Mouse (Mus musculus): Measurements from ENCODE around the gene Col24a1. TPM values are rescaled to one million over a fixed set of nuclear protein-coding genes. Genes with fewer than 3 reads are reported as not detected.

Col24a1 gene
- polyA plus RNA-seq, 1 experiment from 2014 or later: 0.10 TPM

- POLR2A ChIA-PET: interaction anchor here (1.1 kb wide), 1 partner anchor 13 kb away, joined by 3 read pairs; no protein-coding TSS in a partner anchor
- CTCF ChIA-PET: interaction anchor here (0.9 kb wide), 1 partner anchor 15 kb away, joined by 3 read pairs; no protein-coding TSS in a partner anchor
- no peak for TF ChIP-seq CTCF (IDR thresholded peaks at IDR 0.05)
- H3K27me3 ChIP-seq: peaks cover 3% of the 10 kb centered on the region
- in situ Hi-C loops (cut with MboI; ENCODE audit: low pct_unique_long_range_greater_than_20kb): no loop called here
- ATAC-seq (no peak), DNase-seq (ENCODE audit: low read depth, low spot score) (no peak)
Observed at GRCm38 (mm10) chr3:145293623-145294307, 1.5 kb downstream of the Col24a1 start.

- ATAC-seq: no peak
- no peak for TF ChIP-seq CTCF (IDR thresholded peaks at IDR 0.05)
- in situ Hi-C loops (cut with MboI; ENCODE audit: low pct_unique_long_range_greater_than_20kb): no loop called here
- CTCF ChIA-PET: no interaction called here
- POLR2A ChIA-PET: no interaction called here
- H3K27me3 ChIP-seq: no peaks in the 10 kb centered on the region
- DNase-seq (ENCODE audit: low read depth, low spot score): no peak
Observed at GRCm38 (mm10) chr3:145299980-145300591, 7.8 kb downstream of the Col24a1 start.

GRCm38 (mm10) chr3:145305311-145305710, 13.0 kb downstream of the Col24a1 start:
- in situ Hi-C loops (cut with MboI; ENCODE audit: low pct_unique_long_range_greater_than_20kb): no loop called here
- TF ChIP-seq CTCF (IDR thresholded peaks at IDR 0.05): no peak
- DNase-seq (ENCODE audit: low read depth, low spot score): no peak

GRCm38 (mm10) chr3:145307209-145307608, 14.9 kb downstream of the Col24a1 start:
- TF ChIP-seq CTCF (IDR thresholded peaks at IDR 0.05): no peak
- H3K27me3 ChIP-seq: peaks cover 3% of the 10 kb centered on the region
- DNase-seq (ENCODE audit: low read depth, low spot score) (peak; percentile 58), ATAC-seq (peak; percentile 57)
- ChIA-PET CTCF (interaction anchor here (0.9 to 1.3 kb wide), 3 partner anchors 10 to 106 kb away, joined by 3 to 4 read pairs (median 4); no protein-coding TSS in a partner anchor), POLR2A (interaction anchor here (1.4 kb wide), 1 partner anchor 13 kb away, joined by 3 read pairs; no protein-coding TSS in a partner anchor)
- in situ Hi-C loops (cut with MboI; ENCODE audit: low pct_unique_long_range_greater_than_20kb): no loop called here

More at GRCm38 (mm10) chr3:145305311-145305710, 13.0 kb downstream of the Col24a1 start:
- CTCF ChIA-PET: no interaction called here
- H3K27me3 ChIP-seq: peaks cover 3% of the 10 kb centered on the region
- ATAC-seq: no peak
- POLR2A ChIA-PET: no interaction called here

- no peak for ATAC-seq
- peaks cover 4% of the 10 kb centered on the region for H3K27me3 ChIP-seq
- ChIA-PET POLR2A (interaction anchor here (1.4 kb wide), 1 partner anchor 10 kb away, joined by 3 read pairs; no protein-coding TSS in a partner anchor), CTCF (no interaction called here)
- in situ Hi-C loops (cut with MboI; ENCODE audit: low pct_unique_long_range_greater_than_20kb): no loop called here
- TF ChIP-seq CTCF (IDR thresholded peaks at IDR 0.05): no peak
- DNase-seq (ENCODE audit: low read depth, low spot score): no peak
Observed at GRCm38 (mm10) chr3:145320587-145321274, 28.5 kb downstream of the Col24a1 start.

GRCm38 (mm10) chr3:145325402-145325801, 33.1 kb downstream of the Col24a1 start:
- ATAC-seq (no peak), DNase-seq (ENCODE audit: low read depth, low spot score) (no peak)
- ChIA-PET POLR2A (no interaction called here), CTCF (no interaction called here)
- no peak for TF ChIP-seq CTCF (IDR thresholded peaks at IDR 0.05)
- H3K27me3 ChIP-seq: peaks cover 6% of the 10 kb centered on the region
- in situ Hi-C loops (cut with MboI; ENCODE audit: low pct_unique_long_range_greater_than_20kb): no loop called here

GRCm38 (mm10) chr3:145331642-145332041, 39.4 kb downstream of the Col24a1 start:
- no peak for TF ChIP-seq CTCF (IDR thresholded peaks at IDR 0.05)
- in situ Hi-C loops (cut with MboI; ENCODE audit: low pct_unique_long_range_greater_than_20kb): no loop called here
- H3K27me3 ChIP-seq: peaks cover 8% of the 10 kb centered on the region
- POLR2A ChIA-PET: no interaction called here
- DNase-seq (ENCODE audit: low read depth, low spot score): no peak
- CTCF ChIA-PET: interaction anchor here (1.2 kb wide), 1 partner anchor 27 kb away, joined by 3 read pairs; no protein-coding TSS in a partner anchor
- no peak for ATAC-seq

GRCm38 (mm10) chr3:145334046-145334445, 41.8 kb downstream of the Col24a1 start:
- peaks cover 8% of the 10 kb centered on the region for H3K27me3 ChIP-seq
- no peak for TF ChIP-seq CTCF (IDR thresholded peaks at IDR 0.05)
- CTCF ChIA-PET: no interaction called here
- in situ Hi-C loops (cut with MboI; ENCODE audit: low pct_unique_long_range_greater_than_20kb): no loop called here
- POLR2A ChIA-PET: no interaction called here
- DNase-seq (ENCODE audit: low read depth, low spot score): no peak
- no peak for ATAC-seq

- CTCF ChIA-PET: interaction anchor here (1.0 to 2.0 kb wide), 4 partner anchors 9 to 27 kb away, joined by 3 to 4 read pairs (median 3); no protein-coding TSS in a partner anchor
- TF ChIP-seq CTCF (IDR thresholded peaks at IDR 0.05): no peak
- in situ Hi-C loops (cut with MboI; ENCODE audit: low pct_unique_long_range_greater_than_20kb): no loop called here
- ATAC-seq (no peak), DNase-seq (ENCODE audit: low read depth, low spot score) (peak; percentile 13)
- POLR2A ChIA-PET: no interaction called here
- no peaks in the 10 kb centered on the region for H3K27me3 ChIP-seq
Observed at GRCm38 (mm10) chr3:145337161-145337560, 44.9 kb downstream of the Col24a1 start.

- DNase-seq (ENCODE audit: low read depth, low spot score): no peak
- in situ Hi-C loops (cut with MboI; ENCODE audit: low pct_unique_long_range_greater_than_20kb): no loop called here
- CTCF ChIA-PET: no interaction called here
- TF ChIP-seq CTCF (IDR thresholded peaks at IDR 0.05): no peak
- POLR2A ChIA-PET: interaction anchor here (0.6 kb wide), 1 partner anchor 124 kb away, joined by 3 read pairs; no protein-coding TSS in a partner anchor
- no peak for ATAC-seq
- peaks cover 5% of the 10 kb centered on the region for H3K27me3 ChIP-seq
Observed at GRCm38 (mm10) chr3:145339851-145340499, 47.7 kb downstream of the Col24a1 start.

Data from Patski (cell line).